Mouse (Mus musculus) neural tube, embryonic 11.5 days (tissue): Measurements from ENCODE around the gene Aven. TPM values are rescaled to one million over a fixed set of nuclear protein-coding genes. Genes with fewer than 3 reads are reported as not detected.
A peak's percentile ranks its signal among the peaks of the same experiment; 100 is the strongest.
"Not testable (repeated sequence)": the region's sequence is repeated elsewhere in the genome, so short reads cannot be mapped to it uniquely, and the experiment has no call there.

Experiments used
- ATAC-seq: fragments of 200-750 bp; cut with Nextera tagmentation; 2 replicates; pipeline ENCODE4 v1.8.0; 2017; ENCODE audit warnings: moderate number of reproducible peaks, mild to moderate bottlenecking, moderate TSS enrichment, moderate library complexity; ENCODE audit not compliant: insufficient read depth, low FRiP score, low TSS enrichment
- DNase-seq: peaks from one replicate; pipeline ENCODE4 v3.0.0-alpha.2; 2015; ENCODE audit warnings: low spot score
- H3K27ac ChIP-seq: fragments of 300-500 bp; sonication (generic); 2 replicates; pipeline ENCODE4 v1.5.1; 2014; ENCODE audit warnings: low read depth, mild to moderate bottlenecking, low read length
- H3K27me3 ChIP-seq: fragments of 300-500 bp; sonication (generic); 2 replicates; pipeline ENCODE4 v1.6.1; 2014; ENCODE audit warnings: mild to moderate bottlenecking, low read length, mixed read lengths; ENCODE audit not compliant: control insufficient read depth, insufficient read depth
- H3K36me3 ChIP-seq: fragments of 300-500 bp; sonication (generic); 2 replicates; pipeline ENCODE4 v1.6.1; 2014; ENCODE audit warnings: mild to moderate bottlenecking, low read length, moderate library complexity, mixed read lengths; ENCODE audit not compliant: control insufficient read depth, insufficient read depth
- H3K4me1 ChIP-seq: fragments of 300-500 bp; sonication (generic); 2 replicates; pipeline ENCODE4 v1.6.1; 2014; ENCODE audit warnings: low read length, mixed read lengths; ENCODE audit not compliant: control insufficient read depth, insufficient read depth
- H3K4me2 ChIP-seq: fragments of 300-500 bp; sonication (generic); 2 replicates; pipeline ENCODE4 v1.6.1; 2014; ENCODE audit warnings: low read depth, mild to moderate bottlenecking, moderate library complexity
- H3K4me3 ChIP-seq: fragments of 300-500 bp; sonication (generic); 2 replicates; pipeline ENCODE4 v1.5.1; 2014; ENCODE audit warnings: low read depth, low read length
- H3K9ac ChIP-seq: fragments of 300-500 bp; sonication (generic); 2 replicates; pipeline ENCODE4 v1.6.1; 2014; ENCODE audit warnings: mild to moderate bottlenecking, low read length
- H3K9me3 ChIP-seq: fragments of 300-500 bp; sonication (generic); 2 replicates; pipeline ENCODE4 v1.6.1; 2016; ENCODE audit warnings: low read length; ENCODE audit not compliant: control insufficient read depth
- WGBS: fragments of 180-500 bp; shearing (Covaris S2); extraction: QIAGEN DNeasy Blood & Tissue Kit; methylation state at CpG from one replicate; pipeline ENCODE4 v1.1.7; 2014; 5-methylcytosine and 5-hydroxymethylcytosine counted together
- polyA plus RNA-seq: library from polyadenylated mRNA; unstranded; fragments of >200 nt; fragmentation: Nextera tagmentation; extraction: Ambion mirVana; gene quantifications from 2 replicates; pipeline ENCODE4 v1.2.1, GENCODE M21; 2014

Aven gene
- 7.7 and 7.8 TPM in 2 replicates for polyA plus RNA-seq

- ATAC-seq (peak; percentile 94), DNase-seq (peak; percentile 88)
- no peaks in the 10 kb centered on the region for H3K27me3 ChIP-seq
- H3K9ac ChIP-seq: peak within 1 kb of the TSS; percentile 99
- WGBS: under 1% methylated on average over 57 of the region's 87 CpGs
- peak within 1 kb of the TSS; percentile 68 for H3K4me2 ChIP-seq
- peak within 1 kb of the TSS; percentile 73 for H3K4me3 ChIP-seq
- H3K4me1 ChIP-seq: 0 out of 2 replicates have a peak, but pooled peaks cover 3% of the 10 kb centered on the region
- H3K36me3 ChIP-seq: no peaks in the 10 kb centered on the region
- peak within 1 kb of the TSS; percentile 92 for H3K27ac ChIP-seq
- no peaks in the 10 kb centered on the region for H3K9me3 ChIP-seq
Measured at GRCm38 (mm10) chr2:112492856-112493538, at the start of gene Aven. Gene Aven (plus strand): TSS chr2:112492964.

- Histone ChIP-seq H3K27ac (no peak overlapping the region), H3K4me3 (no peak overlapping the region), H3K4me2 (no peak overlapping the region), H3K36me3 (no peaks in the 10 kb centered on the region), H3K9me3 (no peaks in the 10 kb centered on the region), H3K27me3 (no peaks in the 10 kb centered on the region), H3K9ac (no peak overlapping the region), H3K4me1 (no peaks in the 10 kb centered on the region)
- no peak for ATAC-seq
- no peak for DNase-seq
- 78% methylated on average over 2 of the region's 2 CpGs for WGBS
Measured at GRCm38 (mm10) chr2:112443491-112443890, 49.3 kb upstream of the Aven start.

- H3K27me3 ChIP-seq: no peaks in the 10 kb centered on the region
- no peaks in the 10 kb centered on the region for H3K9me3 ChIP-seq
- H3K27ac ChIP-seq: no peak overlapping the region
- H3K4me2 ChIP-seq: no peak overlapping the region
- DNase-seq (no peak), ATAC-seq (no peak)
- no peaks in the 10 kb centered on the region for H3K4me1 ChIP-seq
- H3K4me3 ChIP-seq: no peak overlapping the region
- H3K36me3 ChIP-seq: no peaks in the 10 kb centered on the region
- no peak overlapping the region for H3K9ac ChIP-seq
Measured at GRCm38 (mm10) chr2:112445511-112445910, 47.3 kb upstream of the Aven start.

- not testable (repeated sequence) for ATAC-seq, H3K4me1 ChIP-seq, H3K27ac ChIP-seq, H3K4me3 ChIP-seq, H3K36me3 ChIP-seq, H3K9ac ChIP-seq, H3K4me2 ChIP-seq, H3K27me3 ChIP-seq, DNase-seq, H3K9me3 ChIP-seq
- 78% methylated on average over 4 of the region's 4 CpGs for WGBS
Measured at GRCm38 (mm10) chr2:112448046-112448445, 44.7 kb upstream of the Aven start.

- ATAC-seq (no peak), DNase-seq (no peak)
- Histone ChIP-seq H3K9me3 (no peaks in the 10 kb centered on the region), H3K27me3 (no peaks in the 10 kb centered on the region), H3K27ac (no peak overlapping the region), H3K4me1 (no peaks in the 10 kb centered on the region), H3K4me3 (no peak overlapping the region), H3K4me2 (no peak overlapping the region), H3K36me3 (no peaks in the 10 kb centered on the region), H3K9ac (no peak overlapping the region)
Measured at GRCm38 (mm10) chr2:112448510-112449059, 44.2 kb upstream of the Aven start.

- DNase-seq (no peak), ATAC-seq (no peak)
- H3K9ac ChIP-seq: no peak overlapping the region
- H3K36me3 ChIP-seq: no peaks in the 10 kb centered on the region
- no peak overlapping the region for H3K4me3 ChIP-seq
- no peaks in the 10 kb centered on the region for H3K9me3 ChIP-seq
- no peak overlapping the region for H3K27ac ChIP-seq
- H3K4me2 ChIP-seq: no peak overlapping the region
- H3K27me3 ChIP-seq: no peaks in the 10 kb centered on the region
- no peaks in the 10 kb centered on the region for H3K4me1 ChIP-seq
- WGBS: 33% methylated on average over 4 of the region's 4 CpGs
Measured at GRCm38 (mm10) chr2:112449597-112450296, 43.0 kb upstream of the Aven start.

- not testable (repeated sequence) for ATAC-seq, H3K4me1 ChIP-seq, H3K4me2 ChIP-seq, H3K9me3 ChIP-seq, H3K9ac ChIP-seq, H3K36me3 ChIP-seq, H3K27ac ChIP-seq, H3K4me3 ChIP-seq, H3K27me3 ChIP-seq, DNase-seq
Measured at GRCm38 (mm10) chr2:112452513-112452912, 40.3 kb upstream of the Aven start.

- Histone ChIP-seq H3K36me3 (no peaks in the 10 kb centered on the region), H3K27me3 (no peaks in the 10 kb centered on the region), H3K4me1 (no peaks in the 10 kb centered on the region; the same call in 1 of the 2 replicates), H3K27ac (no peak overlapping the region), H3K4me2 (peak overlapping the region; percentile 48), H3K9me3 (no peaks in the 10 kb centered on the region), H3K9ac (peak overlapping the region; percentile 79), H3K4me3 (peak overlapping the region; percentile 80)
- WGBS: 32% methylated on average over 17 of the region's 17 CpGs
- ATAC-seq (peak; percentile 54; the same call in 1 of the 2 replicates), DNase-seq (no peak)
Measured at GRCm38 (mm10) chr2:112454125-112454861, 38.5 kb upstream of the Aven start.
